Mouse (Mus musculus): ENCODE data around the gene Cldnd2. TPM values are rescaled to one million over a fixed set of nuclear protein-coding genes. Genes with fewer than 3 reads are reported as not detected.

Gene Cldnd2
- total RNA-seq, 2 experiments from 2014 or later: not detected

Small RNA genes lying within 50 kb of the gene (microRNA-seq; reads per million reads assigned to microRNA genes)
- gene Mir7051: 4.3 to 6.8 reads per million in 2 experiments

Other genes with a start within 250 kb of the Cldnd2 start
- gene Zfp715, start 127.5 kb upstream of the Cldnd2 start, total RNA-seq (2021): 10 to 100 TPM; 12.8 to 16.2 TPM
- gene Siglecf, start 89.4 kb upstream of the Cldnd2 start, total RNA-seq (2021): not detected
- 1 to 10 TPM in 1 of 2 experiments, under 1 TPM in 1; 0.15 to 1.2 TPM for gene Siglecg, start 32.6 kb upstream of the Cldnd2 start, total RNA-seq (2021)
- not detected for gene Lim2, start 13.1 kb upstream of the Cldnd2 start, total RNA-seq (2021)
- gene Nkg7, start 3.7 kb upstream of the Cldnd2 start, total RNA-seq (2021): 1 to 10 TPM; 1.1 to 2.2 TPM
- gene Etfb, start 3.3 kb downstream of the Cldnd2 start, total RNA-seq (2021): 1,000 to 10,000 TPM; 1,290 to 1,427 TPM
- gene Gm45233, start 3.3 kb downstream of the Cldnd2 start, total RNA-seq (2021): under 1 TPM in 1 of 2 experiments, not detected in 1; 0.60 TPM
- gene Vsig10l, start 22.4 kb downstream of the Cldnd2 start, total RNA-seq (2021): 1 to 10 TPM in 1 of 2 experiments, under 1 TPM in 1; 0.69 to 1.3 TPM
- under 1 TPM in 1 of 2 experiments, not detected in 1; 0.36 TPM for gene Iglon5, start 49.3 kb downstream of the Cldnd2 start, total RNA-seq (2021)
- not detected for gene 4931406B18Rik, start 65.2 kb downstream of the Cldnd2 start, total RNA-seq (2021)
- gene Cd33, start 103.6 kb downstream of the Cldnd2 start, total RNA-seq (2021): 1 to 10 TPM; 2.3 to 3.0 TPM
- gene Zfp658, start 121.5 kb downstream of the Cldnd2 start, total RNA-seq (2021): under 1 TPM; 0.79 to 0.85 TPM
- 1 to 10 TPM; 4.4 to 8.2 TPM for gene Zfp719, start 138.8 kb downstream of the Cldnd2 start, total RNA-seq (2021)
- gene Zfp819, start 166.4 kb downstream of the Cldnd2 start, total RNA-seq (2021): not detected
- gene Ceacam18, start 193.9 kb downstream of the Cldnd2 start, total RNA-seq (2021): not detected
- gene Siglece, start 219.4 kb downstream of the Cldnd2 start, total RNA-seq (2021): 1 to 10 TPM; 1.4 to 1.6 TPM
- gene Ctu1, start 231.2 kb downstream of the Cldnd2 start, total RNA-seq (2021): 1 to 10 TPM; 2.7 to 3.1 TPM
- under 1 TPM; 0.23 to 0.47 TPM for gene Klk14, start 249.6 kb downstream of the Cldnd2 start, total RNA-seq (2021)

Measured in heart, adult 18-20 months (tissue).